Mouse (Mus musculus) myocyte (in vitro differentiated cells): ENCODE data around the gene Cmtm6. TPM values are rescaled to one million over a fixed set of nuclear protein-coding genes. Genes with fewer than 3 reads are reported as not detected.

ENCODE experiments used
- H3K27me3 ChIP-seq: one replicate; pipeline ENCODE4 v1.6.1; 2011; ENCODE audit not compliant: control insufficient read depth, insufficient read depth, insufficient read length
- H3K36me3 ChIP-seq: one replicate; pipeline ENCODE4 v1.6.1; 2011; ENCODE audit not compliant: control insufficient read depth, insufficient read depth
- H3K4me2 ChIP-seq: one replicate; pipeline ENCODE4 v1.6.1; 2011; ENCODE audit warnings: low read depth, control low read depth
- H3K4me3 ChIP-seq: one replicate; pipeline ENCODE4 v1.5.1; 2011; ENCODE audit warnings: mild to moderate bottlenecking, control low read depth, moderate library complexity
- H3K79me2 ChIP-seq: one replicate; pipeline ENCODE4 v1.6.1; 2011; ENCODE audit not compliant: control insufficient read depth, insufficient read depth
- H3ac ChIP-seq: one replicate; pipeline ENCODE4 v1.6.1; 2011; ENCODE audit not compliant: control insufficient read depth, insufficient read length
- CEBPB ChIP-seq: IDR thresholded peaks from 2 replicates; pipeline ENCODE4 v1.6.1; 2011; ENCODE audit warnings: mild to moderate bottlenecking, moderate library complexity; ENCODE audit not compliant: poor library complexity, insufficient read depth, severe bottlenecking
- E2F4 ChIP-seq: IDR thresholded peaks from one replicate; pipeline ENCODE4 v1.6.1; 2011; ENCODE audit warnings: mild to moderate bottlenecking, control low read depth, moderate library complexity; ENCODE audit not compliant: insufficient read depth
- MAX ChIP-seq: IDR thresholded peaks from one replicate; pipeline ENCODE4 v1.6.1; 2011; ENCODE audit warnings: low read depth, mild to moderate bottlenecking, control low read depth
- MYOD1 ChIP-seq, 3 experiments: IDR thresholded peaks; one replicate each; pipeline ENCODE4 v1.6.1; 2011; ENCODE audit warnings: control low read depth in 2 of 3, low read depth in 2 of 3, mild to moderate bottlenecking in 2 of 3, moderate library complexity in 1 of 3; ENCODE audit not compliant: insufficient read length in 2 of 3, control insufficient read depth in 1 of 3
- MYOG ChIP-seq, 3 experiments: IDR thresholded peaks; one replicate each; pipeline ENCODE4 v1.6.1; 2011; ENCODE audit warnings: control low read depth in 2 of 3, low read depth in 2 of 3, mild to moderate bottlenecking in 2 of 3; ENCODE audit not compliant: insufficient read length in 2 of 3, control insufficient read depth in 1 of 3, insufficient read depth in 1 of 3
- POLR2A ChIP-seq: IDR thresholded peaks from one replicate; pipeline ENCODE4 v1.6.1; 2011; ENCODE audit warnings: low read depth, mild to moderate bottlenecking, control low read depth, moderate library complexity; ENCODE audit not compliant: insufficient read length
- POLR2AphosphoS2 ChIP-seq: IDR thresholded peaks from one replicate; pipeline ENCODE4 v1.6.1; 2011; ENCODE audit warnings: low read depth, control low read depth; ENCODE audit not compliant: insufficient read length
- REST ChIP-seq: IDR thresholded peaks from one replicate; pipeline ENCODE4 v1.6.1; 2011; ENCODE audit warnings: mild to moderate bottlenecking, control low read depth, moderate library complexity; ENCODE audit not compliant: insufficient read depth, insufficient read length
- SRF ChIP-seq: IDR thresholded peaks from one replicate; pipeline ENCODE4 v1.6.1; 2011; ENCODE audit warnings: low read depth; ENCODE audit not compliant: control insufficient read depth, insufficient read length
- TCF12 ChIP-seq: IDR thresholded peaks from one replicate; pipeline ENCODE4 v1.6.1; 2011; ENCODE audit warnings: mild to moderate bottlenecking, control low read depth; ENCODE audit not compliant: poor library complexity, insufficient read depth, severe bottlenecking
- TCF3 ChIP-seq: IDR thresholded peaks from one replicate; pipeline ENCODE4 v1.6.1; 2011; ENCODE audit warnings: low read depth, control low read depth; ENCODE audit not compliant: insufficient read length
- USF1 ChIP-seq: IDR thresholded peaks from one replicate; pipeline ENCODE4 v1.6.1; 2011; ENCODE audit warnings: low read depth, mild to moderate bottlenecking, control low read depth, moderate library complexity
- polyA plus RNA-seq: library from polyadenylated mRNA; unstranded; fragments of >200 nt; fragmentation: generic; extraction: Trizol; gene quantifications from one replicate; pipeline ENCODE4 v1.2.1, GENCODE M21; 2012; ENCODE audit warnings: missing spikeins

Gene Cmtm6
- polyA plus RNA-seq, 1 experiment, result 14.3 TPM

DNA sequence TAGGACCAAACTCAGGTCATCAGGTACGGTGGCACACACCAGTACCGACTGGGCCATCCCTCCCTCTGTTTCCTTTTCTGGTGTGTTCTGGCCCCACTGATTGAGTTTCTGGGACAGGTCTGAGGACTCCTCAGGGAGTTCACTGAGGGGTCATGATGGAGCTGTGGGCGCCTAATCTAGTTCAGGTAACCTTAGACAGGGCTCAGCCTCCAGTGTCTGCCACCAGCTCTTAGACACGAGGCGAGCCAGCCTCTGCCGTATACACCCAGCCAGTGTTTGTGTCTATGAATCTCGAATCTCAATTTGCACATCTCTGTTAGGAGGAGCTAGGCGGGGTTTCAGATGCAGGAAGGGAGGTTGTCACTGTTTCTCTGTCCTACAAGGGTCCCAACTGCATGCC lies 59.1 kb downstream of the Cmtm6 start:
- Histone ChIP-seq H3ac (no peak overlapping the region), H3K27me3 (no peaks in the 10 kb centered on the region), H3K4me3 (no peak overlapping the region), H3K4me2 (no peak overlapping the region), H3K36me3 (no peaks in the 10 kb centered on the region), H3K79me2 (no peaks in the 10 kb centered on the region)
- no peak for TF ChIP-seq MYOG (IDR thresholded peaks at IDR 0.05; ENCODE audit: control insufficient read depth in 1 of 3, insufficient read depth in 1 of 3, insufficient read length in 2 of 3, low read depth in 2 of 3)
- TF ChIP-seq MAX, result no peak
- TF ChIP-seq USF1, result no peak
- no peak for TF ChIP-seq CEBPB
- no peak for TF ChIP-seq SRF
- no peak for TF ChIP-seq POLR2A
- TF ChIP-seq MYOD1 (IDR thresholded peaks at IDR 0.05; ENCODE audit: control insufficient read depth in 1 of 3, insufficient read length in 2 of 3, low read depth in 2 of 3), result no peak
- no peak for TF ChIP-seq E2F4
- no peak for TF ChIP-seq REST

DNA sequence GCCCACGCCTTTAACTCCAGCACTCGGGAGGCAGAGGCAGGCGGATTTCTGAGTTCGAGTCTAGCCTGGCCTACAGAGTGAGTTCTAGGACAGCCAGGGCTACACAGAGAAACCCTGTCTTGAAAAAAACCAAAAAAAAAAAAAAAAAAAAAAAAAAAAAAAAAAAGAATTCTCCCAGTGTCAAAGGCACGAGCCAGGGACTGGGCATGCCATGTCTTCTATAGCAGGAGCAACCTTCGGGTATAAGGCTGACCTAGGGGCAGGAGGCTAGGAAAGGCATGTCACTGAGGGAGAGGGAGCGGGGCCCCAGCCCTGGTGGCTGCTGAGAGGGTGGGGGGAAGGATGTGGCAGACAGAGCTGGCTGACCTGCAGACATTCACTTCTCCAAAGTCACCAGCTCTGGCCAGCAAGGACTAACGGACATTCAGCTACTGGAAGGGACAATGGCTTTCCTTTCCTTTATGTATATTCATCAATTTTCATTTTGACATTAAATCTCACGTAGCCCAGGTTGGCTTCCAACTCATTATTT lies 62.9 kb downstream of the Cmtm6 start:
- TF ChIP-seq TCF12 (no peak), SRF (no peak), MYOD1 (IDR thresholded peaks at IDR 0.05; ENCODE audit: control insufficient read depth in 1 of 3, insufficient read length in 2 of 3, low read depth in 2 of 3) (no peak), TCF3 (no peak), POLR2A (no peak), REST (no peak), CEBPB (no peak), POLR2AphosphoS2 (no peak), USF1 (no peak), MYOG (IDR thresholded peaks at IDR 0.05; ENCODE audit: control insufficient read depth in 1 of 3, insufficient read depth in 1 of 3, insufficient read length in 2 of 3, low read depth in 2 of 3) (no peak), MAX (no peak), E2F4 (no peak)
- Histone ChIP-seq H3K79me2 (no peaks in the 10 kb centered on the region), H3K36me3 (no peaks in the 10 kb centered on the region), H3ac (no peak overlapping the region), H3K4me2 (no peak overlapping the region), H3K27me3 (no peaks in the 10 kb centered on the region), H3K4me3 (no peak overlapping the region)

DNA sequence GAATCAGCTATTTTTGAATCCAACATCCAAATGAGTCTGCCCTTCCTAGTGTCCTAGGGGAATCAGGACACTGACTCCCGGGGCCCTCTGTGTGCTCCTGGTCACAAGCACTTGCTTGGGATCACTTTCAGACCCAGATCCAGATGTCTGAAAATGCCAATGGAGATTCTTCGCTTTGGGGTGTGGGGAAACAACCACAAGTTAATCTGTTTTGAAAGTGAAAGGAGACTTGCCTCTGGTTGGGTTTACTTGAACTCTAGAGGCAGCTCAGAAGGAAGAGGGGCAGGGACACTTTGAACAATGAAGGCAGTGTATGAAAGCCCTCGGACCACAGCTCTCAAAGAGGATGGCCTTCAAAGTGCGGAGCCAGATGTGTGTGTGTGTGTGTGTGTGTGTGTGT lies 63.6 kb downstream of the Cmtm6 start:
- Histone ChIP-seq H3K4me2 (no peak overlapping the region), H3K36me3 (no peaks in the 10 kb centered on the region)
- TF ChIP-seq TCF3 (no peak), TCF12 (no peak), USF1 (no peak), CEBPB (no peak), POLR2AphosphoS2 (no peak), MYOD1 (IDR thresholded peaks at IDR 0.05; ENCODE audit: control insufficient read depth in 1 of 3, insufficient read length in 2 of 3, low read depth in 2 of 3) (no peak), MAX (no peak), REST (no peak)

DNA sequence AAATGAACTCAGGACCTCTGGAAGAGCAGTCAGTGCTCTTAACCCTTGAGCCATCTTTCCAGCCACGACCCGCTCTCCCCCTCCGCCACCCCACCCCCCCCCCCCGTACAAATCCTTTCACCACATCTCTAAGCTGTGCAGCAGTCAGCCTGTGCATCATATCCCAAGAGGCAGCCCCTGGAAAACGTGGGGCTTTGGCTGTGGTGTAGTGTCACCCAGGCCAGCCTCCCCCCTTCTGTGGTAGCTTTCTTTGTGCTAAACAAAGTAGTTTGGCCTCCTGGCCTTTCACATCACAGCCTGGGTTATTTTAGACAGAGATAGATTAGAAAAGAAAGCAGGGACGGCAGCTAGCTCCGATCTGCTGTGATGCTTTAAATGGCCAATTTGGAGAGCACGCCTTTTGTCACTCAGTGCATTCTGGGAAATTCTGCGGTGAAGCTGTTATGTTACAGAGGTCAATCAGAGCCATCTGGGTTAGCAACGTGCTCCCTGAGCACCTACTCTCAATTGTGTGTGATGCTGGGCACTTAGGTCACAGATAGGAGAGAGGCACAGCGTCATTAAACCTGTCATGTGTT lies 65.6 kb downstream of the Cmtm6 start:
- no peak overlapping the region for H3K4me2 ChIP-seq
- H3K4me3 ChIP-seq, result no peak overlapping the region
- H3K27me3 ChIP-seq, result peaks cover 3% of the 10 kb centered on the region
- no peak for TF ChIP-seq E2F4
- no peak for TF ChIP-seq CEBPB
- no peak for TF ChIP-seq POLR2AphosphoS2
- no peak for TF ChIP-seq TCF12
- TF ChIP-seq TCF3, result no peak
- TF ChIP-seq MYOG (IDR thresholded peaks at IDR 0.05; ENCODE audit: control insufficient read depth in 1 of 3, insufficient read depth in 1 of 3, insufficient read length in 2 of 3, low read depth in 2 of 3), result no peak
- no peak for TF ChIP-seq MAX
- TF ChIP-seq USF1, result no peak
- no peaks in the 10 kb centered on the region for H3K36me3 ChIP-seq
- H3ac ChIP-seq, result no peak overlapping the region
- no peaks in the 10 kb centered on the region for H3K79me2 ChIP-seq

More for the DNA sequence above, 63.6 kb downstream of the Cmtm6 start:
- H3K4me3 ChIP-seq, result no peak overlapping the region
- H3K27me3 ChIP-seq, result no peaks in the 10 kb centered on the region
- no peaks in the 10 kb centered on the region for H3K79me2 ChIP-seq
- H3ac ChIP-seq, result no peak overlapping the region

DNA sequence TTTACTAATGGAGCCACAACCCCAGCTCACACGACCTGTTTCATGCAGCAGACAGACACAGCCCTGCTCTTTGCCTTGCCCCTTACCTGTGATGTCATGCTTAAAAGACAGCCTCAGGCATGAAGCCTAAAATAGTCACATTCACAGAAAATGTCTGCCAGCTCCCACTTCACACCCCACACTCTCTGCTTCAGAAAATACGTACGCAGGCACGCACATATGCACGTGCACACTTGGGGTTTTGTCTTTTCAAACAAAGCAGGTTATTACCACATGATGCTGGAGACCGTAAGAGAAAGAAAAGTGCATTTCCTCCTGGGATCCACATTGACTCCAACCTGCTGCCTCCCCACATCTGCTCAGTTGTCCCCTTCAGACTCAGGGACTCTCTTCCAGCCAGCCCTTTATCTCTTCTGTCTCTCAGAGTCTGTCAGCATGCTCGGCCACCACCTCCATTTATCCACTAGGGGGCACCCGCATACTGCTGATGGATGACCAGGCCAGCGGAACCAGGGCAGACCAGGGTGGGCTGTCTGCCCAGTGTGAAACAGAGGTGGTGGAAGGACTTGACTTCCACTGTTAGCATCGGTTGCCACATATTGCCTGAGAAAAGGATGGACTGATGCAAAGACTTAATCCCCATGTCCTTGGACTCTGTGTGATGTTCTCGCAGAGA lies 66.6 kb downstream of the Cmtm6 start:
- TF ChIP-seq CEBPB (no peak), POLR2A (no peak), MAX (no peak), MYOG (IDR thresholded peaks at IDR 0.05; ENCODE audit: control insufficient read depth in 1 of 3, insufficient read depth in 1 of 3, insufficient read length in 2 of 3, low read depth in 2 of 3) (no peak), E2F4 (no peak), MYOD1 (IDR thresholded peaks at IDR 0.05; ENCODE audit: control insufficient read depth in 1 of 3, insufficient read length in 2 of 3, low read depth in 2 of 3) (no peak), POLR2AphosphoS2 (no peak)
- Histone ChIP-seq H3K36me3 (no peaks in the 10 kb centered on the region), H3K79me2 (no peaks in the 10 kb centered on the region), H3K27me3 (peaks cover 4% of the 10 kb centered on the region), H3K4me3 (no peak overlapping the region), H3K4me2 (no peak overlapping the region), H3ac (no peak overlapping the region)
